Mouse (Mus musculus) ES-E14 (cell line): Measurements from ENCODE around the gene Fezf2. TPM values are rescaled to one million over a fixed set of nuclear protein-coding genes. Genes with fewer than 3 reads are reported as not detected.
A peak's percentile ranks its signal among the peaks of the same experiment; 100 is the strongest.

Experiments used
- DNase-seq: peaks from one replicate; pipeline ENCODE4 v3.0.0-alpha.2; 2013; ENCODE audit warnings: low read depth, low spot score
- H3K27ac ChIP-seq: 2 replicates; pipeline ENCODE4 v1.5.1; 2012; ENCODE audit warnings: low read depth, mild to moderate bottlenecking, low read length, moderate library complexity, mixed read lengths; ENCODE audit not compliant: poor library complexity, insufficient read depth, severe bottlenecking
- H3K36me3 ChIP-seq: 2 replicates; pipeline ENCODE4 v1.6.1; 2012; ENCODE audit warnings: mild to moderate bottlenecking, low read length, moderate library complexity, mixed read lengths; ENCODE audit not compliant: control insufficient read depth, poor library complexity, insufficient read depth, severe bottlenecking
- H3K4me1 ChIP-seq, 2 experiments: fragments of 150-350 bp in 1 of 2; sonication (generic) in 1 of 2; 2 replicates each; pipeline ENCODE4 v1.6.1; 2012; ENCODE audit warnings: low read length in 2 of 2, mild to moderate bottlenecking in 1 of 2, mixed read lengths in 1 of 2; ENCODE audit not compliant: control insufficient read depth in 2 of 2, insufficient read depth in 2 of 2, poor library complexity in 1 of 2
- H3K4me3 ChIP-seq, 2 experiments: fragments of 150-350 bp in 1 of 2; sonication (generic) in 1 of 2; 2 replicates each; pipeline ENCODE4 v1.5.1; 2012; ENCODE audit warnings: low read length in 2 of 2, low read depth in 1 of 2, mild to moderate bottlenecking in 1 of 2, mixed read lengths in 1 of 2; ENCODE audit not compliant: insufficient read depth in 1 of 2, poor library complexity in 1 of 2, severe bottlenecking in 1 of 2
- H3K9ac ChIP-seq: 2 replicates; pipeline ENCODE4 v1.6.1; 2012; ENCODE audit warnings: low read depth, mild to moderate bottlenecking, low read length, mixed read lengths; ENCODE audit not compliant: poor library complexity, insufficient read depth, severe bottlenecking
- H3K9me3 ChIP-seq: fragments of 150-350 bp; sonication (generic); 2 replicates; pipeline ENCODE4 v1.6.1; 2012; ENCODE audit warnings: low read depth, mild to moderate bottlenecking, low read length; ENCODE audit not compliant: control insufficient read depth, insufficient read depth
- CHD2 ChIP-seq: IDR thresholded peaks from 2 replicates; pipeline ENCODE4 v1.6.1; 2014; ENCODE audit warnings: mild to moderate bottlenecking, low read depth, low read length, inconsistent platforms
- HCFC1 ChIP-seq: IDR thresholded peaks from 2 replicates; pipeline ENCODE4 v1.6.1; 2012; ENCODE audit warnings: low read length, inconsistent platforms, borderline replicate concordance; ENCODE audit not compliant: insufficient read depth
- MAFK ChIP-seq: IDR thresholded peaks from 2 replicates; pipeline ENCODE4 v1.6.1; 2014; ENCODE audit warnings: mild to moderate bottlenecking, low read depth, low read length, inconsistent platforms; ENCODE audit not compliant: insufficient read depth
- ZC3H11A ChIP-seq: IDR thresholded peaks from 2 replicates; pipeline ENCODE4 v1.6.1; 2012; ENCODE audit warnings: low read depth, mild to moderate bottlenecking, inconsistent platforms, low read length, borderline replicate concordance
- ZNF384 ChIP-seq: IDR thresholded peaks from 2 replicates; pipeline ENCODE4 v1.6.1; 2012; ENCODE audit warnings: low read depth, low read length, inconsistent platforms
- in situ Hi-C, 2 experiments: fragments of 600-800 bp; cut with MboI; formaldehyde crosslinking; loops; one replicate each; pipeline ENCODE4 v1.15.1; 2025; ENCODE audit warnings: low sequenced_read_pairs in 2 of 2, inconsistent platforms in 1 of 2; ENCODE audit not compliant: unreplicated experiment in 2 of 2
- total RNA-seq: library from RNA; depleted of rRNA; stranded (reverse); fragments of 300-350 nt; gene quantifications from 2 replicates; pipeline ENCODE4 v1.2.3, GENCODE M21; 2012

Gene Fezf2
- total RNA-seq, 1 experiment = not detected

GRCm38 (mm10) chr14:12346865-12347600 is 956 bp downstream of the Fezf2 start:
- peaks cover 0 to 5% of the 10 kb centered on the region in 2 experiments; a peak in 1 of 4 replicates for H3K4me1 ChIP-seq
- no peaks in the 10 kb centered on the region for H3K36me3 ChIP-seq
- TF ChIP-seq HCFC1 (no peak), MAFK (no peak), ZC3H11A (no peak), CHD2 (no peak), ZNF384 (no peak)
- H3K4me3 ChIP-seq = 0 out of 4 replicates have a peak overlapping the region, but pooled peaks of 1 of the 2 experiments have one; percentile 25
- no peak overlapping the region for H3K9ac ChIP-seq
- no peaks in the 10 kb centered on the region for H3K9me3 ChIP-seq
- H3K27ac ChIP-seq = no peak overlapping the region
- no peak for DNase-seq
- in situ Hi-C loops = no loop called here

- peaks cover 0 to 5% of the 10 kb centered on the region in 2 experiments; a peak in 1 of 4 replicates for H3K4me1 ChIP-seq
- no peak for DNase-seq
- H3K9ac ChIP-seq = no peak overlapping the region; the same call in 1 of the 2 replicates
- no peaks in the 10 kb centered on the region for H3K36me3 ChIP-seq
- in situ Hi-C loops = no loop called here
- TF ChIP-seq MAFK (no peak), ZC3H11A (no peak), CHD2 (no peak), ZNF384 (no peak), HCFC1 (no peak)
- no peak overlapping the region for H3K27ac ChIP-seq
- H3K9me3 ChIP-seq = no peaks in the 10 kb centered on the region
- peak overlapping the region; percentile 25 to 44; a peak in 2 of 4 replicates for H3K4me3 ChIP-seq
Measured at GRCm38 (mm10) chr14:12346011-12346864, 1.8 kb downstream of the Fezf2 start.

GRCm38 (mm10) chr14:12345241-12345921 is 2.6 kb downstream of the Fezf2 start:
- no peak for TF ChIP-seq ZC3H11A
- no peak for TF ChIP-seq HCFC1
- no peak for TF ChIP-seq CHD2
- TF ChIP-seq MAFK = no peak
- no peak for TF ChIP-seq ZNF384
- Histone ChIP-seq H3K4me1 (peaks cover 0 to 5% of the 10 kb centered on the region in 2 experiments; a peak in 1 of 4 replicates), H3K36me3 (no peaks in the 10 kb centered on the region), H3K27ac (no peak overlapping the region), H3K9ac (no peak overlapping the region; the same call in 1 of the 2 replicates), H3K4me3 (peak overlapping the region; percentile 25 to 44; a peak in 2 of 4 replicates), H3K9me3 (no peaks in the 10 kb centered on the region)
- no peak for DNase-seq
- in situ Hi-C loops = no loop called here

GRCm38 (mm10) chr14:12344746-12345240 is 3.2 kb downstream of the Fezf2 start:
- no peak overlapping the region for H3K9ac ChIP-seq
- no peak for TF ChIP-seq CHD2
- TF ChIP-seq ZNF384 = no peak
- no peak for TF ChIP-seq ZC3H11A
- no peak for TF ChIP-seq MAFK
- no peak for TF ChIP-seq HCFC1
- DNase-seq = no peak
- no peaks in the 10 kb centered on the region for H3K9me3 ChIP-seq
- in situ Hi-C loops = no loop called here
- no peaks in the 10 kb centered on the region for H3K36me3 ChIP-seq
- H3K4me3 ChIP-seq = peak overlapping the region; percentile 13 to 25; a peak in 2 of 4 replicates
- H3K27ac ChIP-seq = no peak overlapping the region
- H3K4me1 ChIP-seq = peaks cover 0 to 5% of the 10 kb centered on the region in 2 experiments; a peak in 1 of 4 replicates
